Mouse (Mus musculus) activated CD4-positive, CD25-positive, alpha-beta regulatory T cell, adult 4 months (primary cell): ENCODE results near the gene Pdcd2l. TPM values are rescaled to one million over a fixed set of nuclear protein-coding genes. Genes with fewer than 3 reads are reported as not detected.

Experiments used
- ATAC-seq: one replicate; pipeline ENCODE4 v1.8.0; 2017
- polyA plus RNA-seq, 2 experiments: library from polyadenylated mRNA; unstranded; fragments of 100-300 nt; shearing (Covaris generic); gene quantifications; one replicate each; pipeline ENCODE4 v1.2.1; 2017

The Pdcd2l gene
- polyA plus RNA-seq: 10 to 100 TPM; 23.4 to 35.1 TPM

DNA sequence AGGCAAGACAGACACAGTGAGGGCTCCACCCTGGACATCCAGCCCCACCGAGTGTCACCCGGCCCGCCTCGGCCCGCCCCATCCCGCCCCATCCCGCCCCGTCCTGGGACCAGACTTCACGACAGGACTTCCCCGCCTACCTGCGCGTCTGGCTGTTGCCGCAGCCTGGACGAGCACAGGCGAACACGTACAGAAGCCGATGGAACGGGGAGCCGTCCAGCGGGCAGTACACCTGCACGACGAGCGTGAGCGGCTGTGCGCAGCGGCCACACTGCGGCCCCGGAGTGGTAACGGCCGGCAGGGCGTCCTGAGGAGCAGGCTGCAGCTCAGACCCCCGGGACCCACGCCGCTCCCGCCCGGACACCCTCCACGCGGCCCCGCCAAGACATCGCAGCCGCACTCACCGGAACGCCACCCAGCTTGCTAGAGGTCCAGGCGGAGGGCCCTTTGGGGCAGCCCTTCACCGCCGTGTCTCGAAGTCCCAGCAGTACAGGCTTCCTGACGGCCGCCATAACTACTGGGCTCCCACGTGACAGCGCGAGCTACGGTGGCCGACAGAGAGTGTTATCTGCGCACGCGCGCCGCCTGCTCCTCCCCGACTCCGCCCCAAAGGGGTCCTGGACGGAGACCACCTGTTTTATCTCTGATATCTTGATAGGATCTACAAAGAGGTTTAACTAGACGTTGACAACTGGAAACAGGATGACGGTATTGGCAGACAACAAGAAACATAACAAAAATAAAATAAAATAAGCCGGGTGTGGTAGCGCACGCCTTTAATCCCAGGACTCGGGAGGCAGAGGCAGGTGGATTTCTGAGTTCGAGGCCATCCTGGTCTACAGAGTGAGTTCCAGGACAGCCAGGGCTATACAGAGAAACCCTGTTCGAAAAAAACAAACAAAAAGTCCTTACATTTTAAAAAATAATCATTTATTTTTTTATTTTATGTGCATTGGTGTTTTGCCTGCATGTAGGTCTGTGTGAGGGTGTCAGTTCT lies at the start of gene Pdcd2l:
Gene Pdcd2l (minus strand): TSS at position 530 of the 997 bp plus-strand sequence.
- ATAC-seq: peak; percentile 75

- ATAC-seq: no peak
These were observed 45.7 kb upstream of the Pdcd2l start for GRCm38 (mm10) chr7:34242176-34242575.

DNA sequence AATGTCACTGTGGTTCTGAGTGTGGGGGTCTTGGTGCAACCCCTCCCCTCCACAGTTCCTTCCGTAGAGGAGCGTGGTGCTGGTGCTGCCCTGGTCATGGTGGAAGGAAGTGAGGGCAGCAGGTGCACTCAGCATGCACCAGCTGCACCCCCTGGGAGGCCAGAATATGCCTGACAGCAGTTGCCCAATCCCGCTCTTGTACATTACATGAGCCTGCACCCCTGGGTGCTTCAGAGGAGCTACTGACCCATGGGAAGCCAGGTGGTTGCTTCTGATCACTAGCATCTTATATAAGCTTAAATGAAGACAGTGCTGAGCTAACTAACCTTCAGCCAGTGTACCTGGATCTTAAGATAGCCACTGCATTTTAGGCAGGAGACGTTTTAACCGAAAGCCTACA lies 41.6 kb upstream of the Pdcd2l start:
- no peak for ATAC-seq

DNA sequence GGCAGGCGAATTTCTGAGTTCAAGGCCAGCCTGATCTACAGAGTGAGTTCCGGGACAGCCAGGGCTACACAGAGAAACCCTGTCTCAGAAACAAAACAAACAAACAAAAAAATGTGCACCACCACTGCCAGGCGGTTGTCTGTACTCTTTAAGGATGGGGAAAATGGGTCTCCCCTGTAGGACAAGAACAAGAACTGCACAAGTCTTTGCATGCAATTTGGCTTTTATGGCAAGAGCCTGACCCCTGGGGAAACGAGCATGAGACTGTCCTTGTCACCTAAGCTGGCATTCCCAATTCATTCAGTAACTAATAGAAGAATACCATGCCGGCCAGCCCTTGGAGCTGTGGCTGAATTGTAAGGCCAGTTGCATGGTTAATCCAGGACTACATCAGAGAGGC lies 39.1 kb upstream of the Pdcd2l start:
- ATAC-seq: no peak

GRCm38 (mm10) chr7:34234610-34235561 lies 38.4 kb upstream of the Pdcd2l start:
- no peak for ATAC-seq

- ATAC-seq: peak; percentile 80
These were observed 37.6 kb upstream of the Pdcd2l start for GRCm38 (mm10) chr7:34233909-34234609.

- ATAC-seq: no peak
These were observed 36.6 kb upstream of the Pdcd2l start for GRCm38 (mm10) chr7:34232785-34233725.

GRCm38 (mm10) chr7:34230116-34230515 lies 33.7 kb upstream of the Pdcd2l start, which contains the start of gene Gpi1:
TSS of gene Gpi1 (minus strand) at chr7:34230336.
- peak; percentile 60 for ATAC-seq

DNA sequence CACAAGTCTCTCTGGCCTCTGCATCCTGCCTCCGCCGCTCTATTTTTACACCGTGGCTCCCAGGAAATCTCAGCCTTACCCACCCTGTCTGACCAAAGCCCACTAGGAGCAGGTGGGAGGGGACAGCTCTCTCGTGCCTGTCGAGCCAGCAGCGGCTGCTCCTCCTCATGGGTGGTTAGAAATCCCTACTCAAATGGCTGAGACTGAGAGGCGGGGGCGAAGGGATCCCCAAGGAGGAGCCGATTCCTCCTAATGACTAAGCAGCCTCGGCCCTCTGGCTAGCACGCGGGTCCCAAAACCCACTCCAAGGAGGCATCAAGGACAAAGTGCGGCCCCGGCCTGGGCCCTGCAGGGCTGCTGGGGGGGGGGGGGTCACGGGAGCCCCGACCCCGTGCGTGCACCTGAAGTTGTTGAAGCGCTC lies 33.2 kb upstream of the Pdcd2l start:
- ATAC-seq: no peak

DNA sequence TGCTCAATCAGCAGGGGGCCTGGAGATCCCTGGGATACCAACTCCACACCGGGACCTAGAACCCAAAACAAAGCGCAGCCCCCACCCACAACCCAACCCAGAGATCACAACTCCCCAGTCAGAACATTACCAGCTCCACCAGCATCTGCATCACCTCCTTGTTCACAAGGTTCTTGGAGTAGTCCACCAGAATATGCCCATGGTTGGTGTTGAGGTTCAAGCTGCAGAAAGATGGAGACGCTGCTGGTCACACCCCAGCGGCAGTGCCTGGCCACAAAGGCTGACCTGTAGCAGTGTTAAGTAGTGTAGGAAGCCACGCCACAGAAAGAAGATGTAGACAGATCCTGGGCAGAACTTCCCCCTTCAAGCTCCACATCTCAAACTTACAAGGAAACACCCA lies 32.7 kb upstream of the Pdcd2l start:
- no peak for ATAC-seq

DNA sequence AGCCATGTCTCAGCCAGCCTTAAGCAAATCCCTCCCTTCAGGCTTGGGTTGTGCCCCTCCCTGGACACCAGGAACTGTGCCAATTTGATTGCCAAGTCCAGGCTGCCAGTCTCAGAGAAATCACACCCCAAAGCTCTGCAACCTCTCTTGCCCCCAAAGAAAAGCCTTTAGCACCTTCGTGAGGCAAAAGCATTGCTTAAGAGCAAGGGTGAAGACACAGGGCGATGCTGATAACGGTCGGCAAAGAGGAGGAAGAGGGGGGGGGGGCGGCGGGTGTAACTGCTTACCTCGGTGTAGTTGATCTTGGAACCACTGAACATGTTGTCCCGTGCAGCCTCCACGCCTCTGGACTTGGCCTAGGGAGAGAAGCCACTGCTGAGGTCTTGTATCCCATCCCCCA lies 32.2 kb upstream of the Pdcd2l start:
- ATAC-seq: no peak

DNA sequence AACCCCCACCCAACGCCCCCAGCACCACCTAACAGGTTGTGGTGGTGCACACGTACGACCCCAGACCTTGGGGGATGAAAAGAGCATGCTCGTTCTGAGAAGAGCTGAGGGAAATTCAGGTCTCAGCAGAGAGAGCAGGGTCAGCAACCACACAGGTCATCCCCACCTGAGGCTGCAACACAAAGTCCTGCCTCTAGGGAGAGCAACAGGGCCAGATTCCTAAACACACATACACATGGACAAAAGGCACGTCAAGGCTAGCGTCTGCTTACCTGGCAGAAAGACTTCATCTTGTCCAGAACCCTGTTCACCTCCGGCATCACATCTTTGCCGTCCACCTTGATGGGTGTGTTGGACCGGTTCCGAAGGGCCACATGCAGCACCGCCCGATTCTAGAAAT lies 30.4 kb upstream of the Pdcd2l start:
- ATAC-seq: no peak

DNA sequence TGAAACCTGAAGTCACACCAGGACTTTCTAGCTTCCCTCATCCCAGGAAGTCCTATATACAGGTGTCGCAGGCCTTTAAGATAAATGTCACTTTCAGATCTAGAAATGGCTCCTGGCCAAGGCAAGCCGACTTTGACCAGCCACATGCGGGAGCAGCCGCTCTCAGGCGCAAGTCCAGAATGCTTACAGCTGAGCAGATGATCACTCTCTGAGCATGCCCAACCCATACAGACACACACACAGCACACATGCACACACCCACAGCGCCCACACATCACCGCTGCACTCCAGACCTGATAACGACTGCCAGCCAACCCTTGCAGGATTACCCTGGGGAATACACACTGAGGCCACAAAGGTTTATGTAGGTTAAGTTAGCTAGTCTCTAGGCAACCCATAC lies 29.6 kb upstream of the Pdcd2l start:
- ATAC-seq: no peak

- no peak for ATAC-seq
These were observed 27.8 kb upstream of the Pdcd2l start for GRCm38 (mm10) chr7:34224308-34224707.

DNA sequence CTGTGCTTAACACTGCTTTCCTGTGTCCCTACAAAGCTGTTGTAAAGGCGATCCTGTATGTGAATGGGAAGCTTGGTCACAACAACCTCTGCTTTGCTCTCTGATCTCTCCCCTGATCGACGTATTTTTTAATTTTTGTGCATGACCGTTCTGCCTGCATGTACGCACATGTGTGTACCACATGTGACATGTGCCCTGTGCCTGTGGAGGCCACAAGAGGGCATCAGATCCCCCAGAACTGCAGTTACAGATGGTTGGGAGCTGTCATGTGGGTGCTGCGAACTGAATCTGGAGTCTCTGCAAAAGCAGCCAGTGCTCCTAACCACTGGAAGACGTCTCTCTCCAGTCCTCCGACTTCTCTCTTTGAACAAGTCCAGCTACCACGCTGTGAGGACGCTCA lies 25.9 kb upstream of the Pdcd2l start:
- no peak for ATAC-seq

DNA sequence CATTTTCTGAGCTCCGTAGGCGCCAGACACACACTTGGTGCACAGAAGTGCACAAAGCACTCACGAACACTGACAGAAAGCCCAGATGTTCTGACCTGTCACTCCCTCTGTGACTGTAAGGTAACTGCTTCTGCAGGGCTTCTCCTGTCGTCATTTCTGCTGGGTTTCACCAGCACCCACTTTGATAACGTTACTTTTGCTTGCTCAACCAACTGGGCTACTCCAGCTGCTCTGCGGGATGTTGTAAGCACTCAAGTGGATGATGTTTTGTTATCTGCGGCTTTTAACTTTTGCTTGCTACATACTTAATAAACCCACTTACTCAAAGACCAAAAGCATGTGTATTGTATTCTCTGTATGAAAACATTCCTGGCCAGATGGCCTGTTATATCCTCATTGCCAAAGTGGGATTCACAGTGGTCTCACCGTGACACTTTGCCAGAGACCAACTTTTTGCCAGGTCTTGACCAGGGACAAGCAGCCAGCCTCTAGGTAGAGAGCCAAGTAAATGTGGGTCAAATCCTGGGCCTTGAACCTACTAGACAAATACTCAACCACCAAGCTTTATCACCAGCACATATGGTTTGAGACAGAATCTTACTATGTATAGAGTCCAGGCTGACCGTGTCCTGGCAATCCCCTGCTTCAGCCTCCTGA lies 25.3 kb upstream of the Pdcd2l start:
- no peak for ATAC-seq

- ATAC-seq: no peak
These were observed 22.0 kb upstream of the Pdcd2l start for GRCm38 (mm10) chr7:34218496-34218895.

DNA sequence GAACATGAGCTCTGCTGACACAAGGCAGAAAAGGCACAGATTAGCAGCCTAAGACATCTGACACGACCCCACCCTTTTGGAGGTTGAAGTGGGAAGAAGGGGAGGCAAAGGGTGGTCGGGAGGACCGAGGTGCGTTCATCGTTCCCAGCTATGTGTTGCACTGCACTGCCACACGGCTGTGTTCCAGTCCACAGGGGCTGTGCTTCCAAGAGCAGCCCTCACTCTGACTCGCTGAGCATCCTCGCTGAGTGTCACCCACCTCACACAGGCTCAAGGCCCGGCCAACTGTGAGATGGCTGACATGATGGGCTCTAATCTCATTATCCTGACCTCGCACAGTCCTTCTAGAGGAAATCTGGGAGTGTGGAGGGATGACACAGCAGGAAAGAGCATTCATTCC lies 20.0 kb upstream of the Pdcd2l start:
- ATAC-seq: no peak

DNA sequence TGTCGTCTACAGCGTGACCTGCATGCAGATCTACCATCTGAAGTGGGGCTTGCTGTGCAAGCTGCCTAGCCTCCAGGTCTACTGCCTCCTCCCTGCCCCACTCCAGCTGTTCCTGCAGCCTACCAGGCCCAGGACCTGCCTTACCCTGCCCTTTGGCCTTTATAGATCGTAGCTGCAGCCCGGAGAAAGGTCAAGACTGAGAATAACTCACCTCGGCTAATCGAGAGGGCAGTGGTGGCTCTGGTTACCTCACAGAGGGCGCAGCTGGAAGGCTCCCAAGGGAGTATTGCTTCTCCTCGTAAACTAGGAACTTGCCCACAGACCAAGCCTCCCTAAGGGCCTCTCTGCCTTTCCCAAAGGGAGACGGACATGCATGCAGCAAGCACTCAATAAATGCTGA lies 19.0 kb upstream of the Pdcd2l start:
- ATAC-seq: no peak

- no peak for ATAC-seq
These were observed 18.2 kb upstream of the Pdcd2l start for GRCm38 (mm10) chr7:34214644-34215043.

GRCm38 (mm10) chr7:34213281-34213680 lies 16.8 kb upstream of the Pdcd2l start:
- no peak for ATAC-seq
